Mouse (Mus musculus) liver, embryonic 14.5 days (tissue): Measurements from ENCODE around the gene Lrrc27.

Experiments
- CTCF ChIP-seq: IDR thresholded peaks from 2 replicates; pipeline ENCODE4 v1.5.1; 2016; ENCODE audit warnings: antibody characterized with exemption, low read depth, control low read depth
- EP300 ChIP-seq: IDR thresholded peaks from 2 replicates; pipeline ENCODE4 v1.6.1; 2016; ENCODE audit warnings: antibody characterized with exemption, low read depth

- TF ChIP-seq CTCF (no peak), EP300 (no peak)
These were observed 40.7 kb downstream of the Lrrc27 start for GRCm38 (mm10) chr7:139253462-139253861.
